Mouse (Mus musculus) G1E (cell line): ENCODE results near the gene Cyp2t4.

Experiments
- CTCF ChIP-seq: IDR thresholded peaks from 2 replicates; pipeline ENCODE4 v1.5.1; 2012; ENCODE audit warnings: low read depth, low read length, inconsistent platforms, mixed read lengths
- GATA1 ChIP-seq: IDR thresholded peaks from 2 replicates; pipeline ENCODE4 v1.6.1; 2012; ENCODE audit warnings: borderline replicate concordance, low read length, inconsistent platforms, mixed read lengths
- GATA2 ChIP-seq: IDR thresholded peaks from 2 replicates; pipeline ENCODE4 v1.6.1; 2012; ENCODE audit warnings: low read depth, low read length, inconsistent platforms, borderline replicate concordance
- POLR2AphosphoS5 ChIP-seq: IDR thresholded peaks from 2 replicates; pipeline ENCODE4 v1.6.1; 2012; ENCODE audit warnings: low read depth, low read length, inconsistent platforms; ENCODE audit not compliant: insufficient replicate concordance
- TAL1 ChIP-seq: conservative IDR thresholded peaks from 2 replicates; pipeline ENCODE4 v1.6.1; 2012; ENCODE audit warnings: low read depth, low read length, inconsistent platforms, mixed read lengths

DNA sequence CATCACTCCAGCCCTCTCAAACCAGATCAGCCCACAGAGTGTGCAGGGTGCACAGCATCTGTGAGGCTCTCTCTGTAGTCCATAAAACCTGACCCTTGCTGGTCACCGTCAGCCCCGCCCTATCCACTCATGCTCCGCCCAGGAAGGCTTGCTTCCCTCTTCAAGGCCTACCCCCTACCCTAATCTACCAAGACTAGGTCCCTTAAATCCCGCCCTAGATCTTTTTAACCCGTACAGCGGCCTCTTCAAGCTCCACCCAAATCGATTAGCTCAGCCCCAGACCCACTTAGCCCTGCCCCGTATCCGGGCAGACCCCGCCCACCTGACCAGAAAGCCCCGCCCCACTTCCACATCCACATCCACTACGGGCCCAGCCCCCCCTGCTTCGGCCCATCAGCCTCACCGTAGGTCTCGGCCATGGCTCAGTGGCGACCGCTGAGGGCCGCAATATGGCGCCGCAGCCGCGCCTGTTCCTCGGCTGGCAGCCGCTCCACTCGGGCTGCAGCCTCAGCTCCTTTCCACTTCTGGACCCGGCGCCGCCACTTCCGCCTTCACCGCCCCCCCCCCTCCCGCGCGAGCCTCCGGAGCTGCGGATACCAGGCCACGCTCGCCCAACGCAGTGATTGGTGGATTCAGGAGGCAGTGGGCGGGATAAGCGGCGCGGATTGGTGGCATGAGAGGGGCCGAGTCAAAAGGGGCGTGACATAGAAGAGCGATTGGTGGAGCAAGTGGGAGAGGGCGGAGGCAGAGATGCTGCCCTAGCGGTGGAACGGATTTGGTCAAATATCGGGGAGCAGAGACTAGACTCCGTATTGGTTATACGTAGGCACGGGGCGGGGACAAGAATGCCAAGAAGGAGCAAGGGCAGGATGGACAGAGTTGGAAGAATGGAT lies 25.1 kb downstream of the Cyp2t4 start, which contains the start of gene Rab4b:
- no peak for TF ChIP-seq CTCF
- no peak for TF ChIP-seq TAL1
- TF ChIP-seq POLR2AphosphoS5, result no peak
- no peak for TF ChIP-seq GATA2
- TF ChIP-seq GATA1, result no peak
